Mouse (Mus musculus) 3134 (cell line): ENCODE results near the gene Prkcb.

Experiments used
- DNase-seq: peaks from one replicate; pipeline ENCODE4 v3.0.0-alpha.2; 2011; ENCODE audit warnings: low spot score; ENCODE audit not compliant: insufficient read length; ENCODE audit errors: extremely low read depth

Prkcb gene

DNA sequence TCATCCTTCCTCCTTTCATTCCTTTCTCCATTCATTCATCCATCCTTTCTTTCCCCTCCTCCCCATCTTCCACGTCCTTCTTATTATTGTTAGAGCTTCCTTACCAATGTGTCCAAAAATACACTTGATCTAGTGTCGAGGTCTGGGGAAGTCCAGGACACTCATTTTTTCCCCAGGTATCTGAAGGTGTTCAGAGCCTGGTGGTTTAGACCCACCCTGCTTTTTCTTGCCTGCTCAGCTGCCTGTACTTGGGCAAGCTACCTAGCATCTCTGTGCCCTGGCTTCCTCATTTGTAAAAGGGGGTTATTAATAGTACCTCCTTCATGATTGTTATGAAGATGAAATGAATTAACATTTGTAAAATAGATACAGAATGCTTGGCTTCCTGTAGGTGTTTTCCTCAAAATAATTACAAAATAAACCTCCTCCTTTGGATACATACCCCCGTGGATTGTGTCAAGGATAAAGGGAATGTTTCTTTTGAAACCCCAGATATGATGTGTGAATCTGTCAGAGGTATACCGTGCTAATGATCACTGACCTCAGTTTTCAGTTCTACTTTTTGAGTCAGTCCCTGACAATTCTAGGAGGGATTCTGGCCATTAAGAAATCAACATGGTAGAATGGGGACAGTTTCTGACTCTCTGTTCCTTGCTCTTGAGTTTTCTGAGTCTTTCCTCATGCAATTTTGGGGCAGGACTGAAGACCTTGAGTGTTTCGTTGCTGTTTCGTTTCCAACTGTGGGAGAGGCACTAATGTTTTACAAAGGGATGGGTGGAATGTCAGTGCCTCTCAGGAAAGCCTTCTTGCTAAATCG, 106.8 kb downstream of the Prkcb start:
- DNase-seq = no peak

DNA sequence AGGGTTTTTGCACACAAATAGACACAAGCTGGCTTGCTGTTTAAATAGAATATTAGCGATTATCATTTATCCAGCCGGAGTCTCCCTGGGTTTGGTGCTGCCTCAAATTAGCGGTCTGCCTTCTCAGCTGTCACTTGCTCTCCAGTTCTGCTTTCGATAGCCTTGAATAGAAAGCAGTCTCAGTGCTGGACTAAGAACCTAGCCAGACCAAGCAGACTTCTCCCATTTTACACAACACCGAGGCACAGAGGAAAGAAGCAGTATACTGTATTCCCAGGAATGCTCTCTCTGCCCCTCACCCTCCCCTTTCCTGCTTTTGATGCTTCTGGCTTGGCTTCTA, 107.4 kb downstream of the Prkcb start:
- DNase-seq = no peak

DNA sequence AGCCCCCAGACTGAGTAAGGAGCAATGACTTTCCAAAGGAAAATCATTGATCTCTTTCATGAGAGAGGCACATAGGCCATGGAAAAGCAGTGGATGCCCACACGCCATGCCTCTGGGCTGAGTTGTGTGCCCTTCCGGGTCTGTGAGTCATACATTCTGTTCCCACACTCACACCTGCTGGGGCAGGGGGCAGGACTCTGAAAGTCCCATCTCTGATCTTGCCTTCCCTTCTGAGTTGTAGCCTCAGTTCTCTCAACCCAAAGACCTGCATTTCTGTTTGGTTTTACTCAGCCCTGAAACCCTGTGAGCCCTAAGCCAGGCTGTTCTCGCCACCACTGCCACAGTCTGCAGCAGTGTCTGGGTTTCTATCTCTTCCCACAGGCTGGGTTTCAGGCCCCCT, 109.1 kb downstream of the Prkcb start:
- DNase-seq = no peak

DNA sequence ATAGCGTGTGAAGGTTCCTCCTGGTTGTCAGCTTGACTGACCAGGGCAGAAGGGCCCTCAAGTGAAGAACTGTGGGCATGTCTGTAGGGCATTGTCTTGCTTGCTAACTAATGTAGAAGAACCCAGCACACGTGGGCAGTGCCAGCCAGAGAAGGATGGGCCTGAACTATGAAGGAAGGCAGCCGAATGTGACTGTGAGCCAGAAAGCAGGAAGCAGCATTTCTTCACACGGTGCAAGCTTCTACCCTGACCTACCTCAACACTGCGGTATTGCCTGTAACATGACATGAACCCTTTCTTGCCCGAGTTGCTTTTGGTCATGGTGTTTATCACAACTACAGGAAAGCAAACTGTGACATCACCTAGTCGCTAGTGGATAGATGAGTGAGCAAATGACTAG, 113.5 kb downstream of the Prkcb start:
- DNase-seq = no peak

DNA sequence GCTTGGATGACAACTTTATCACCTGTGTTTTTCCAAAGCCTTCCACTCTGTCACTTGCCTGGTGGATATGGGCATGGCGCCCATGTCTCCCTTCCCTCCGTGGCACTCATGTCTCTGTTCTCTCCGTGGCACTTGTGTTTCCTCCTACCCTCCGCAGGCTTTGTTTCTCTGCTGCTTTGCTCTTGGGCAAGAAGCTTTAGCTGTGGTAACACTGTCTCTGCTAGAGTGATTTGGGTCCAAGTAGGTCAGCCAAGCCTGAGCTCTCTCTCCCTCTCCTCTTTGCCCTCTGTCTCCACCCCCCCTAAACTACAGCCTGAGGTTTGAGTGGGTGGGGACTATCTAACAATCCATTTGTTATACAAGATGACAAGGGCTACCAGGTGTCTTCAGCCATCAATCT, 114.8 kb downstream of the Prkcb start:
- DNase-seq = no peak

DNA sequence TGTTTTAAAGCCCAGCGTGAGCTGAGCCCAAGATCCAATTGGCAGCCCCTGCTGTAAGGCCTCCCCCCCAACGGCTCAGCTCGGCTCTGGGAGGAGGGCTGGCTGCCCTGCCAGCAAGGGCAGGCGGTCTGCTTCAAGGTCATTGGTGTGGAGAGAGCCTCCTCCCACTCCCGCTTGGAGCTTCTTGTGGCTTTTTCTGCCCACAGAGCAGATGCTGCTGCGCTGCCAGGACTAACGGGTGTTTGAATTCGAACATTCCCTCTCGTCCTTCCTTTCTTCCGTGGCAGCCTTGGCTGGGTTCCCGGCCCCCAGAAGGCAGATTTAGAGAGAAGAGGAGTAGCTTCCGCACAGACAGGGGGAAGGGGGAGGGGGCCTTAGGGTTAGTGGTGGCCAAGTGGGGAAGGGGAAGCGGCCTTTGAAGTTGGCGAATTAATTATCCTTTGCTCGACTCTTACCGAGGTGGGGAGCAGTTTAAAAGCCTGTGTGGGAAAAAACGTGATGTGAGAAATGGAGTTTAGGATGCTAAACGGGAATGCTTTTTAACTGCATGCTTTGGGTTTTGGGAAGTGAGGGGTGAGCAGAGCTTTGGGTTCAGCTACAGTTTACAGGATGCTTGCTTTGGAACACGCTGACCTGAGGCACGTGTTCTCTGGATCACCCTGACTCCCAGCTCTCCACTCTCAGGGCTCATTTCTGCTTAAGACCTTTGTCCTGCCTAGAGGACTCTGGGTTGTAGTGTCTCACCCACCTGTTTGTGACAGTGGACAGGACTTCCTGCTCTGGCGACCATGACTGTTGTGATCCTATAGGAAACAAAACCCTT, 116.2 kb downstream of the Prkcb start:
- DNase-seq = peak; percentile 34

DNA sequence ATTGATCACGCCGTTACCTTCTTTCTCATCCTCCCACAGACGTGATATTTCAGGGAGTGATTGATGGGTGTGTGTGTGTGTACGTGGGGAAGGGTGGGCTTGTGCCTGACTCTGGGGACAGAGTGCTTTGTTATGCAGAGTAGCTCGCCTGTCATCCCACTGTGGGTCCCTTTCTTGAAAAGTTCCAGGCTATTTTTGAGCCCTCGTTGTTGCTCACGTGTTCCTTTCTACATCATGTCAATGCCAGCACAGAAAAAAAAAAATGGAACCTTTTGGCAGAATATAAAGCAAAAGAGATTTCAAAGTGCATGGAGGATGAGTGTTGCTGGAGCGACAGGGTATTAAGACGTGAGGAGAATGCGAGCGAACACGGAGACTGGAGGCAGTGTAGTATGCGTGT, 118.1 kb downstream of the Prkcb start:
- no peak for DNase-seq

DNA sequence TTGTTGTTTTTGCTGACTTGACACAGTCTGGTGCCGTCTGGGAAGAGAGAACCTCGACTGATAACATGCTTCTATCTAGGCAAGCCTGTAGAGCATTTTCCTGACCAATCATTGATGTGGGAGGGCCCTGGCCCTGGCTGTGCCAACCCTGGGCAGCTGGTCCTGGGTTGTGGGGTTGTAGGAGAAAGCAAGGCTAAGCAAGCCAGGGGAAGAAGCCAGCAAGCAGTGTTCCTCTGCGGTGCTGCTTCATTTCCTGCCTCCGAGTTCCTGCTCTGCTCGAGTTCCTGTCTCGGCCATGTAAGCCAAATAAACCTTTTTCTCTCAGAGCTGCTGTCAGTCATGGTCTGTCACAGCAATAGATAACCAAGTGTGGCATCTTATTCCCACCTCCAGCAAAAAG, 121.4 kb downstream of the Prkcb start:
- no peak for DNase-seq

DNA sequence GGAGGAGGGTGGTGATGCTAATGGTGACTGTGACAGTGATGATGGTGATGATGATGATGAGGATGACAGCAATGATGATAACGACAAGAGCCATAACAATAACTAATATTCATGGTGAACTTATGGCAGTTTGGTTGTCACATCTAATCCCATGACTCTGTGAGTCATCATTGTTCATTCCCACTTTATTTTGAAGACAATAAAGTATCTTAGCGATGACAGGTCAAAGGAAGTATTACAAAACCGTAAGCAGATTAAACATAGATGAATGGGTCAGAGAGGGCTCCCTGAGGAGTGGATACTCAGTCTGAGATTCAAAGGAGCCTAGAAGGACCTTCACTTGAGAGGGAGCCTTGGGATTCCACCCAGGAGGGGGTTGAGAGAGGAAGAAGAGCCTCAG, 122.3 kb downstream of the Prkcb start:
- DNase-seq = no peak

DNA sequence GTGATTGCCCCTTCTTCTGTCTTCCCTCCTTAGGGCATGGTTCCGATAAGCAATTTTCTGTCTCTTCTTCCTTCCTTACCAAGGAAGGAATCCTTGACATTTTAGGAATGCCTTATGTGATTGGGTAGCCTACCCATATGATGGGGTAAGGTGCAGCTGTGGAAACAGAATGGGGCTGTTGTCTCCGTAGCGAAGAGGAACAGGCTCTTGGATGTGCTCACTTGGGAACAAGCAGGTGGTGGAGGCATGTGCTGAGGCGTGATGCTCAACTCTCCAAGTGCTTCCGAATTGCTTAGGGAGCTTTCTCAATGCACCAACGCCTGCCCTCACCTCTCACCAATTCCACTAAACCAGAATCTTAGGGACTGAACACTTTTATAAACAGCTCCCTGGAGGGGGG, 124.7 kb downstream of the Prkcb start:
- no peak for DNase-seq

DNA sequence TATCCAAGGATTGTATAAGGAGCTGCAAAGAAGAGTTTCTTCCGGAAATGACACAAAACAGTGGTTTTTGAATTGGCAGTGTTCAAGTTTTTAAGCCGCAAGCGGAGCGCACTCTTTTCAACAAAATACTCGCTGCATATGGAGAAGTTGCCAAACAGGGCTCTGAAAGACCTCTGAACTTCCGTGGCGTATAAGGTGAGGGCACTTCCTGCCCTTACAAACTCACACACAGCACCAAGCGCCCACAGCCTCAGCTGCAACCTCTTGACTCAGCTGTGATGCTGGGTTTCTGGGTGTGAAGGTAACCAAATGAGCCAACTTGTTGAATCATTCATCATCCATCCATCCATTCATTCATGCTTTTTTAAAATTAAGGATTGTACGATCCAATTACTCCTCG, 125.6 kb downstream of the Prkcb start:
- no peak for DNase-seq

DNA sequence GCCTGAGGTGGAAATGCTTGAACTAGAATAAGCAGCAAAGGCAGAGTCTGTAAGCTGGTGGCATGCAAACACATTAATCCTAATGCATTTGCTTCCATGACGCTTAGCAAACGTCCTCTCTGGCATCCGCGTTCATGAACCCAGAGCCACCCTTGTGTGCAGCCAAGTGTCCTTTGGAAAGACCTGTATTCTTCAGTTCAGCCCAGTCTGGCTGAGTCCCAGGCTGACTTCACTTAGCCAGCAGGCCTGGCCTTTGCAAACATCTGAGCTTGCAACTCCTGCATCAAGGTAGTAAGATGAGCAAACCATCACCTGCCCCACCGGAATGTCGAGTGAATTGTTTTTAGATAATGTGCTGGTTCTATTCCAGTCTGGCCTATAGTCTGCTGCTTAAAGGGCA, 126.1 kb downstream of the Prkcb start:
- DNase-seq = no peak

DNA sequence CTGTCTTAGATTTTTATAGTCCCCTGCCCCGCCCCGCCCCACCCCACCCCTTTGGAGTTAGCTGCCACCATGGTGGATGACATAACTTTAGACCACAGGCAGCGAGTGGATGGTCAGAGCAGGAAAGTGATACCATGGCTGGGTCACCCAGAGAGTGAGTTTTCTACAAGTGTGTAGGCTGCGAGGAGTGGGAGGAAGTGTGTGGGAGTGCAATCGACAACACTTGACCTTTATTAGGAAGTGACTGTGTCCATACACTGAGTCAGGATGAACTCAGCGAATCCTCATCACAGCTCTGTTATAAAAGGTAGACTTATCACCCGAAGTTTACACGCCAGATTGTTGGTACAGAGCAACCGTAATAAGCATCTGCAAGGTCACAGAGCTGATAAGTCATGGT, 126.8 kb downstream of the Prkcb start:
- no peak for DNase-seq

DNA sequence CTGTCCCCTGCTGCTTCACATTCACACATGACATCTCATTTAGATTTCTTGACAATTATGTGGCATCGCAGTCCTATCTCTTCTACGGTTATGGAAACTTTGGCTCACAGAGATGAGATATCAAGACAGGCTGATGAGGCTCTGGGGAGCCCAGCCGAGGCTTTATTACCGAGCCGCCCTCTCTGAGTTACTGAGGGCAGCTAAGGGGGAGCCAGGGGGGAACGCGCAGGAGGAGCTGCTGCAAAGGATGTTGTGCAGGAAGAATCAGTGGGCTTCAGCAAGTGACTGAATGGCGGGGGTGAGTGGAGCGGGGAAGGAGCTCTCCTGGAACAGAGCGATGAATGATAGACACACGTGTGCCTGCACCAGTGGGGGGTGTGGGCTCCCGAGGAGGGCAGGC, 127.4 kb downstream of the Prkcb start:
- no peak for DNase-seq

DNA sequence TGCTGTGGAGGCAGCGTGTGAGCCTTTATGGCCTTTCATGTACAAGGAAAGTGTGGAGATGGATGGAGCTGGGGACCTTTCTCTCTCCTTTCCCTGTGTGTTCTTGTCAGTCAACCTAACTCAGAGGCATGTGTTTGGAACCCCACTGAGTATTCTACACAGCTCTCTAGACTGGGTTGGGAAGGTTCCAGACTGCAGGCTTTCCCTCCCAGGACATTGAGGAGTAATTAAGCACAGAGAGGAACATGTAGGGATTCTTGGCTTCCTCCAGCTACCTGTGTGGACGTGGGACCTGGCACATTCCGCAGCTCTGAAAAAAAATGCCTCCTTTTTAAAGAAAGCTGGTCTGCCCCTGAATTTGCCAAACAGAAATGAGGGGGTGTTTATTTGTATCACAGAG, 130.0 kb downstream of the Prkcb start:
- DNase-seq = no peak

DNA sequence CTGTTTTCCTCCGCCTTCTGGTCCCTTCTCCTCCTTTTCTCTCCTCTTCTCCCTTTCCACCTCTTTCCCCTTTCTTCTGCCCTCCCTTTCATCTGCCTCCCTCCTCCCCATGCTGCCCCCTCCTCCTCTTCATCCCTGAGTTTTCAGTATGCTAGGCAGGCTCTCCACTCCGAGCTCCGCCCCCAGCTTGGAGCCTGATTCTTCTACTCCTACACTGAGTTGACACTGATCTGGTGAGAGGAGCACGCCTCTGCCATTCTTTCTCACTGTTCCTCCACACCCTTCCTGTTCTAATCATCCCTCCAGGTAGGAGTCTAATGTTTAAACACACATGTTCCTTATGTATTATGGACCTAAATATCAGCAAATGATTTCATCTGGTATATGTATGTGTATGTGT, 135.3 kb downstream of the Prkcb start:
- no peak for DNase-seq

DNA sequence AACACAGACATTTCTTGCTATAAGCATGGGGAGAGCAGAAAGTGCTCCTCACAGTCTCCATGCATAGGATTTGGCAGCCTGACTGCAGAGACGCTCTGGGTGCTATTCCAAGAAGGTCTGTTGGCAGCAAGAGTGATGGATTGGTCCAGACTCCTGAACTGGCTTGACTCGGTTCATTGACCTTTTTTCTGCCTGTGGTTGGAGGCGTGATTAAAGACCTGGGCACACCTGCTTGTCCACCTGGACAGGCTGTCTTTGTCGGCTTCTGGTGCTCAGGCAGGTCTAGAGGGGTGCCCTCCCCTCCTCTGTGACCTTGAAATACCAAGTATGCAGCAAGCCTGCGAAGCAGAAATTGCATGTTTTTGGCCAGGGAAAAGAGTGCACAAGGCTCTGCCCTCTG, 140.6 kb downstream of the Prkcb start:
- no peak for DNase-seq

DNA sequence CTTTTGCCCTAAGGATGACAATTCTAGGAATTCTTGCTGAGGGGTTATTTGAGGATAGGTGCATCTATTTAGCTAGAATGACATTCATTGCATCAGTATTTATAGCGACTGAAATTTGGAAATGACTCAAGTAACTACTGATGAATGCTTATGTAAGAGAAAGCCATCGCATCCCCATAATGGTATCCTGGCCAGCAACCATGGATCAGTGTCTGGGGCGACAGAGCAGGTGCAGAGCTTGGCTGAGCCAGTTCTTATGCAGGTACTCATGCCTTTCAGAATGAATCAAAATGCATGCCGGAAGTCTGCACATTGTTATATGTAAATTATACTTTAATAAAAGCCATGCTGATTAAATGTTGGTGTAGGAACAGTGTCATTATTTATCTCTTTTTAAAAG, 143.8 kb downstream of the Prkcb start:
- DNase-seq = no peak

DNA sequence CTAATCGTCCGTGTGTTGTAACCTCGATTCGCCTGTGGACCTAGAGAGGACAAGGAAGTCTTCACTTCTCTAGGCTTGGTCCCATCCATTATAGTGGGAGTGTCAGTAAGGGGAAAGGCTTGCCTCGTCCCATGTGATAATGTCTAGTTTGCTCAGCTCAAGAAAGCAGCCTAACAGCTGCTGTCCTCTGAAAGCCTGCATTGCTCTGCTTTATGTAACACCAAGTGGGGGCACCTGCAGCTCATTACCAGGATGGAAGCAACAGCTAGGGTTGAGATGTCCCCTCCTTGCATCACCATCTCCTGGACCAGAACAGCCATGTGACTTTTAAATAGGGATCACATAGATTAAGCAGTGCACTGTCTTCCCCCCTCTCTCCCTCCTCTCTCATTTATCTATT, 144.8 kb downstream of the Prkcb start:
- DNase-seq = no peak

DNA sequence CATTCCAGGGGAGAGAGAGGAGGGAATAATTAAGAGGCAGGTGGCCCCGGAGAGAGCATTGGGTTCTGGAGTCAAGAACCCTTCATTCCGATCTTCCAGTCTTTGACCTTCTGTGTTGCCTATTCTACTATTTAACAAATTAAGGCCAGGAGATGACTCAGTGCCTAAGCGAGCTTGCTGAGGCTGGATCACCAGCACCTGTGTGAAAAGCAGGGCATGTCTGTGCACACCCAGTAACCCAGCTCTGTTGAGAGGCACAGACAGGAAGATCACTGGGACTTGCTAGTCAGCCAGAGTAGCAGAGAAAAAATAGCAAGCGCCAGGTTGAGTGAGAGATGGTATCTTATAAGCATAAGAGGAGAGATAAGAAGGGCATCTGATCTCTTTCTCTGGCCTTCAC, 146.4 kb downstream of the Prkcb start:
- DNase-seq = no peak

DNA sequence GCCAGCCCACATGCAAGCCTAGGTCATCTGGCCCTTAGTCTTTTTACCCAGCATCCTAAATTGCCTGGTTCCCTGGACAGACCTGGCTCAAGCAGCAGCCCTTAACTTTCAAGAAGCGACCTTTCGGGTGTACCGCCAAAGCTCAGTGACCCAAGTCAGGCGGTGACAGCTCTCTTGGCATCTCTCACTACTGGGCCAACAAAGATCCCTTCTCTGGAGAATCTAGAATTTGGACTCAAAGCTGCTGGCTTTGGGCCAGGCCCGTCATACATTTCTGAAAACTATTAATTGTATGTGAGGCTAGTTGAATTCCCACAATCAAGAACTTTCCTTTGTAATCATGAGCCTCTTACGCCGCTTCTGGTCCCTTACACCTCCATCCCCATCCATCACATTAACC, 147.0 kb downstream of the Prkcb start:
- no peak for DNase-seq

DNA sequence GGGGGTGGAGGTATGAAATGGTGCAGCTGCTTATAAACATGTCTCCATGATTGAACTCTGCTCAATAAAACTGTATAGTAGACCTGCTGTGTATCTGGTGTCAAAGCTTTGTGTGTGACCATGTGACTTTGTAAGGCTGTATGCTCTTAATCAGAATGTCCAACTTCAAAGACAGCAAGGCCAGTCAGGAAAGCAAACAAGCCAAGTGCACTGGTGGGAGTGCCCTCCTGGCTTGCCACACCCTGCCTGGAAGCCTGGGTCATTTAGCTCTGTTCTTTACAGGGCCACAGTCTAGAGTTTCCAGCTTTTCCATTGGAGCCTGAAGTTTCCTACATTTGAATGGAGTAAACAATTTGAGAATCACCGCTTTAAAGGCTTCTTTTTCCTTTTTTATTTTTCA, 148.8 kb downstream of the Prkcb start:
- no peak for DNase-seq
